In the genomic region with DNA sequence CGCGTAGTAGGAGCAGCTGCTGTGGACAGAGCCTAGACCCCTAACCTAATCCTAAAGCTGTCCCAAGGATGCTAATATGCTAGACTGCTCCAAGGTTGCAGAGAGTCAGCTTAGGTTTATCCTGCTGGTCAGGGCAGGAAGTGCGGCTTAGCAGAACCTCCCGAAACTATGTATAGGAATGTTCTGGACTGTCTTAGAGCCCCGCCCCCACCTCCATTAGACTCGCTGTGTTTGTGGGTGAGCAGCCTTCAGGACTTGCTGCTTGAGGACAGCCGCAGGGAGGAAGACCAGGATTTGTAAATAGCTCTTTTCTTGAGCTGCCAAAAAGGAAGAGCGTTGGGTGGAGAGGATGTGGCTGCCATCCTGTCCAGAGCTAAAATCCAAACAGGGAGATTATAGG, we compare ENCODE assay signal across 8 mouse cellular contexts. TPM values are rescaled to one million over a fixed set of nuclear protein-coding genes. Genes with fewer than 3 reads are reported as not detected.
DNase-seq lines count a peak whose midpoint lies in the region; ATAC-seq and TF ChIP-seq lines count a peak whose summit lies in the region.

No protein-coding gene starts in this region.

- H3K4me2 ChIP-seq in heart, embryonic 14.5 days (ENCODE audit: low read length), result no peak overlapping the region

- intact Hi-C loops in left cerebral cortex, postnatal 25 days (cut with DNase I), result no loop called here

- TF ChIP-seq CTCF in cerebellum, adult 2 months (IDR thresholded peaks at IDR 0.05; ENCODE audit: borderline replicate concordance, insufficient read depth, low read depth, low read length), result peak; percentile 12; the same call in 1 of the 2 replicates
- TF ChIP-seq CTCF in lung, adult 2 months (IDR thresholded peaks at IDR 0.05; ENCODE audit: insufficient read depth, low read length), result peak; percentile 40

- H3K27ac ChIP-seq in cerebellum, adult 2 months (ENCODE audit: insufficient read depth, low read length), result peak overlapping the region; percentile 13; the same call in 1 of the 2 replicates
- peak overlapping the region; percentile 24 to 57 for H3K27ac ChIP-seq in heart, embryonic 14.5 days (replicated peaks in 1 of 2; ENCODE audit: control insufficient read depth in 1 of 2, insufficient read depth in 1 of 2, low read depth in 2 of 2, low read length in 2 of 2)

- peaks cover 57% of the 10 kb centered on the region for H3K4me1 ChIP-seq in cerebellum, adult 2 months (ENCODE audit: control insufficient read depth, insufficient read depth, low read length)
- peaks cover 48 to 55% of the 10 kb centered on the region in 2 experiments for H3K4me1 ChIP-seq in heart, embryonic 14.5 days (ENCODE audit: control insufficient read depth in 2 of 2, insufficient read depth in 2 of 2, low read length in 2 of 2)
- H3K4me1 ChIP-seq in lung, adult 2 months (ENCODE audit: control insufficient read depth, insufficient read depth, low read length), result peaks cover 52% of the 10 kb centered on the region

- H3K27me3 ChIP-seq in cerebellum, adult 2 months (ENCODE audit: control insufficient read depth, insufficient read depth, low read length), result no peaks in the 10 kb centered on the region
- no peaks in the 10 kb centered on the region for H3K27me3 ChIP-seq in heart, embryonic 14.5 days (ENCODE audit: control insufficient read depth, insufficient read depth, low read length)

- WGBS in cerebellum, adult 2 months, result 83% methylated on average over 8 of the region's 8 CpGs
- WGBS in heart, embryonic 14.5 days, result 73% methylated on average over 8 of the region's 8 CpGs
- 36% methylated on average over 8 of the region's 8 CpGs for WGBS in lung, adult 2 months

- no peak for ATAC-seq in cerebellum, adult (ENCODE audit: insufficient number of reproducible peaks, low FRiP score, low TSS enrichment)
- ATAC-seq in heart, embryonic 14.5 days (ENCODE audit: insufficient number of reproducible peaks, insufficient read depth, low FRiP score, low read depth), result 0 out of 2 replicates have a peak, but pooled peaks have one; percentile 5

- DNase-seq in cerebellum, adult 2 months, result no peak
- peak; percentile 68 for DNase-seq in ES-CJ7 (ENCODE audit: low read depth, low spot score)
- peak; percentile 33 for DNase-seq in lung, adult 2 months
- no peak for DNase-seq in left cerebral cortex, postnatal 25 days (ENCODE audit: low spot score in 2 of 2)
- DNase-seq in thymus, postnatal 25 days, result no peak
- DNase-seq in thymus, postnatal 0 days (ENCODE audit: low spot score), result no peak

- no peaks in the 10 kb centered on the region for H3K36me3 ChIP-seq in heart, embryonic 14.5 days (ENCODE audit: control insufficient read depth, insufficient read depth, low read length)

- H3K9me3 ChIP-seq in heart, embryonic 14.5 days (ENCODE audit: control insufficient read depth, low read length), result no peaks in the 10 kb centered on the region

- no peak for TF ChIP-seq POLR2A in cerebellum, adult 2 months (IDR thresholded peaks at IDR 0.05; ENCODE audit: borderline replicate concordance, insufficient read depth, low read length)
- no peak for TF ChIP-seq POLR2A in lung, adult 2 months (IDR thresholded peaks at IDR 0.05; ENCODE audit: borderline replicate concordance, extremely low read depth, low read depth, low read length)

- H3K9ac ChIP-seq in heart, embryonic 14.5 days (ENCODE audit: low read length), result no peak overlapping the region

- H3K4me3 ChIP-seq in cerebellum, adult 2 months (replicated peaks; ENCODE audit: insufficient read depth, low read depth, low read length), result no peak overlapping the region
- H3K4me3 ChIP-seq in heart, embryonic 14.5 days (ENCODE audit: control insufficient read depth in 1 of 2, insufficient read depth in 1 of 2, low read depth in 1 of 2, low read length in 2 of 2), result no peak overlapping the region
- H3K4me3 ChIP-seq in lung, adult 2 months (replicated peaks; ENCODE audit: extremely low read depth, low read depth, low read length), result no peak overlapping the region

RNA-seq across cellular contexts. Expression of a gene that starts 59.7 kb away (rescaled TPM):
- polyA plus RNA-seq in cerebellum, adult 2 months (2012; rRNA removed), result 49.3 and 51.5 TPM in 2 replicates
- polyA plus RNA-seq in heart, embryonic 14.5 days (2014; fragmentation: Nextera tagmentation; extraction: Ambion mirVana), result 45.2 and 47.1 TPM in 2 replicates
- polyA plus RNA-seq in lung, adult 2 months (2012; rRNA removed), result 8.3 and 11.5 TPM in 2 replicates
- 10 to 100 TPM; 46.9 to 48.3 TPM for total RNA-seq in left cerebral cortex, postnatal 25 days (2021)
- polyA plus RNA-seq in thymus, postnatal 0 days (2015; fragmentation: Nextera tagmentation; extraction: Ambion mirVana), result 60.6 and 61.5 TPM in 2 replicates

Comparison
In these comparisons a context has a peak if more than half of its experiments do, and no peak if none do; other contexts are left out.
1. DNase-seq: peak in ES-CJ7 (single experiment) and lung, adult 2 months (single experiment); none in cerebellum, adult 2 months (0 of 2), left cerebral cortex, postnatal 25 days (0 of 2), thymus, postnatal 25 days (single experiment) and thymus, postnatal 0 days (single experiment).